Mouse (Mus musculus) heart, adult 2 months (tissue): ENCODE measurements at regions not wholly inside any gene's neighbourhood (a gene's known extent, or its start where the extent isn't known, plus 50 kb on each side); places are given as distances from the start of the nearest gene placed in this dataset.

Source experiments
- DNase-seq, 2 experiments: peaks; one replicate each; pipeline ENCODE4 v3.0.0; 2021
- H3K27ac ChIP-seq: fragments of 200-600 bp; 2 replicates; pipeline ENCODE4 v1.8.1; 2022
- H3K27me3 ChIP-seq: fragments of 200-500 bp; 2 replicates; pipeline ENCODE4 v1.6.1; 2012; ENCODE audit warnings: mild to moderate bottlenecking, low read length, inconsistent platforms, mixed read lengths; ENCODE audit not compliant: control insufficient read depth, insufficient read depth
- H3K36me3 ChIP-seq: fragments of 200-500 bp; 2 replicates; pipeline ENCODE4 v1.6.1; 2012; ENCODE audit warnings: low read length, inconsistent platforms; ENCODE audit not compliant: control insufficient read depth, insufficient read depth
- H3K4me1 ChIP-seq: fragments of 200-500 bp; 2 replicates; pipeline ENCODE4 v1.6.1; 2011; ENCODE audit warnings: low read length; ENCODE audit not compliant: control insufficient read depth, insufficient read depth
- H3K4me3 ChIP-seq: fragments of 200-600 bp; 2 replicates; pipeline ENCODE4 v1.8.1; 2022
- H3K79me2 ChIP-seq: fragments of 200-500 bp; replicated peaks from 2 replicates; pipeline ENCODE4 v1.6.1; 2012; ENCODE audit warnings: mild to moderate bottlenecking, inconsistent platforms, low read length, moderate library complexity, mixed read lengths; ENCODE audit not compliant: control insufficient read depth, insufficient read depth
- H3K9ac ChIP-seq: fragments of 200-500 bp; 2 replicates; pipeline ENCODE4 v1.6.1; 2012; ENCODE audit warnings: low read depth, mild to moderate bottlenecking, control low read depth, inconsistent platforms, low read length, mixed read lengths
- CTCF ChIP-seq: fragments of 200-600 bp; IDR thresholded peaks from 2 replicates; pipeline ENCODE4 v1.8.1; 2022; ENCODE audit warnings: antibody characterized with exemption, mild to moderate bottlenecking, moderate library complexity
- EP300 ChIP-seq: fragments of 200-500 bp; IDR thresholded peaks from 2 replicates; pipeline ENCODE4 v1.6.1; 2011; ENCODE audit warnings: low read depth, low read length, control low read depth; ENCODE audit not compliant: insufficient read depth
- POLR2A ChIP-seq: fragments of 200-500 bp; IDR thresholded peaks from 2 replicates; pipeline ENCODE4 v1.6.1; 2011; ENCODE audit warnings: mild to moderate bottlenecking, low read depth, low read length, control low read depth; ENCODE audit not compliant: insufficient read depth
- WGBS: fragments of 180-500 bp; shearing (Covaris S2); methylation state at CpG from one replicate; pipeline ENCODE4 v1.1.7; 2018; 5-methylcytosine and 5-hydroxymethylcytosine counted together
- intact Hi-C: fragments of 180-260 bp; cut with DNase I; formaldehyde crosslinking; loops from one replicate; pipeline ENCODE4 v1.15.1; 2025

DNA sequence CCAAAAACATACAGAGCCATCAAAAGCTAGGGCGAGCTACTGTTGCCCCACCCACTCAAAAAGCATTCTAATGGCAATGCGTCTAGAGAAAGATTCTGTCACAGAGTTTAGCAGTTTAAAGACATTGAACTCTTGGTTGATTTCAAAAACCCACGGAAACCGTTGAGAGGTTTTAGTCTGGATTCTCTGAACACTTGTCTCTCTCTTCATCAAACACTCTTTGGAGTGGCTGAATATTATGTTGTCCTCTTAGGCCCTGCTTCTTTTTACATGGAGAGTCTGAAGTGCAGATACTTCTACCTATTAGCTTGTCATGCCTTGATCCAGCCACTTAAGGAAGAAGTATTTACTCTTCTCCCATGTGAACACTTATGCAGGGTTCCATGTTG, 393.9 kb upstream of the Plscr5 start:
- Histone ChIP-seq H3K36me3 (no peaks in the 10 kb centered on the region), H3K27ac (no peak overlapping the region), H3K4me1 (no peaks in the 10 kb centered on the region), H3K9ac (no peak overlapping the region), H3K79me2 (no peaks in the 10 kb centered on the region), H3K27me3 (no peaks in the 10 kb centered on the region), H3K4me3 (no peak overlapping the region)
- WGBS: 71% methylated on average over 4 of the region's 4 CpGs
- TF ChIP-seq EP300 (no peak), POLR2A (no peak), CTCF (no peak)
- no peak for DNase-seq
- intact Hi-C loops: no loop called here

DNA sequence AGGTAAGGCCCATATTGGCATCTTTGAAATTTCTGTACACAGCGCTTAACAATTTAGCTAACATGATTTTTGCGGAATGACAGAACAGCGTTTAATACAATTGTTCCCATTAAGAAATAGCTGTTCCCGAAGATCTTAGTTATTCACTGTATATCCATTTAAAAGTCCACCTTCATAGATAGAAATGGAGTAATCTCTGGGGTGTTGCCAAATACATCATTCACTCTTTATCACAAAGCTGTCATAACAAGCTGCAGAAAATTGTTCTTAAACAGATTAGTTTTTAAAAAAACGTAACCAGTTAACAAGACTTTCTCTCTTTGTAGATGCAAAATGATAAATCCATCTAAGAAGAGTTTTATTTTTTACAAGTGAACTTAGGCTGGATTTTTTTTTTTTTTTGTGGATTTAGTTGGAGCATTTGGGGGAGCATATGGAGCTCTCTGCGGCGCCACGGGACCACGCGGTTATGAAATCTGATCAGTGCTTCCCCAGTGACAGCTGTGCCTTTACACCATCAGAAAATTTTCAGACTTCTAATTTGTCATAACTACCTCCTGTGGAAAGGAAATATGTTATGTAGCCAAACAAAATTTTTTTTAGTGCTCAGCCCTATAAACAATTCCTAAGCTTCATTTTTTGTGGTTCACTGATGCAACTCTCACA, 394.4 kb upstream of the Plscr5 start:
- Histone ChIP-seq H3K79me2 (no peaks in the 10 kb centered on the region), H3K27ac (no peak overlapping the region), H3K4me3 (no peak overlapping the region), H3K9ac (no peak overlapping the region), H3K4me1 (no peaks in the 10 kb centered on the region), H3K36me3 (no peaks in the 10 kb centered on the region), H3K27me3 (no peaks in the 10 kb centered on the region)
- WGBS: 83% methylated on average over 10 of the region's 10 CpGs
- DNase-seq: no peak
- no peak for TF ChIP-seq EP300
- TF ChIP-seq POLR2A: no peak
- TF ChIP-seq CTCF: no peak
- intact Hi-C loops: no loop called here

DNA sequence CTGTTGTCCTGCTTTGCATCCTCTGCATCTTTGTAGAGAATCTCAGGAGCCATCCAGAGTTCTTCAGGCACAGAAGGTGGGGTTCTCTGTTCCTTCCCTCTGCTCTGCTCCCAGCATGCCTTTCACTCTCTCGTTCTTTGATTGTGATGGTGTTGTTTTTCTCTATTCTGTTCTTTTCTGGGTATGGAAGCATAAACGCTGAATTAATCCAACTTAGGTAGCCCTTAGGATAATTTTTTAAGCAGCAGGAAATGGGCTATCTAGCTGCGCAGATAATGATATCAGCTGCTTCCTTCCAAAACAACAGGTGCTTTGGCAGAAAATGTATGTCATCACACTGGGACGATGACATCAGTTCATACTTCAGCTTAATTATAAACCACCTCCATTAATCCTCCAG, 395.8 kb upstream of the Plscr5 start:
- H3K27ac ChIP-seq: no peak overlapping the region
- intact Hi-C loops: no loop called here
- no peak for DNase-seq
- TF ChIP-seq CTCF (no peak), EP300 (no peak), POLR2A (no peak)
- H3K79me2 ChIP-seq: no peaks in the 10 kb centered on the region
- WGBS: 49% methylated on average over 4 of the region's 4 CpGs
- no peak overlapping the region for H3K9ac ChIP-seq
- no peaks in the 10 kb centered on the region for H3K4me1 ChIP-seq
- no peak overlapping the region for H3K4me3 ChIP-seq
- H3K36me3 ChIP-seq: no peaks in the 10 kb centered on the region
- no peaks in the 10 kb centered on the region for H3K27me3 ChIP-seq

GRCm38 (mm10) chr9:91752935-91753334, 387.3 kb upstream of the Zic1 start:
- H3K4me3 ChIP-seq: no peak overlapping the region
- H3K79me2 ChIP-seq: no peaks in the 10 kb centered on the region
- H3K27ac ChIP-seq: no peak overlapping the region
- 26% methylated on average over 1 of the region's 1 CpGs for WGBS
- intact Hi-C loops: no loop called here
- TF ChIP-seq CTCF (no peak), EP300 (no peak), POLR2A (no peak)
- DNase-seq: no peak
- H3K4me1 ChIP-seq: no peaks in the 10 kb centered on the region
- no peak overlapping the region for H3K9ac ChIP-seq
- no peaks in the 10 kb centered on the region for H3K27me3 ChIP-seq
- no peaks in the 10 kb centered on the region for H3K36me3 ChIP-seq

- DNase-seq: no peak
- H3K9ac ChIP-seq: no peak overlapping the region
- H3K4me3 ChIP-seq: no peak overlapping the region
- TF ChIP-seq POLR2A: no peak
- no peak for TF ChIP-seq CTCF
- H3K27ac ChIP-seq: no peak overlapping the region
- H3K36me3 ChIP-seq: no peaks in the 10 kb centered on the region
- H3K4me1 ChIP-seq: no peaks in the 10 kb centered on the region
- H3K27me3 ChIP-seq: no peaks in the 10 kb centered on the region
- intact Hi-C loops: no loop called here
- WGBS: 74% methylated on average over 5 of the region's 5 CpGs
- no peaks in the 10 kb centered on the region for H3K79me2 ChIP-seq
These were observed 345.5 kb upstream of the Zic1 start for GRCm38 (mm10) chr9:91711106-91711505.

- Histone ChIP-seq H3K4me1 (no peaks in the 10 kb centered on the region), H3K27ac (no peak overlapping the region), H3K36me3 (no peaks in the 10 kb centered on the region), H3K79me2 (no peaks in the 10 kb centered on the region), H3K4me3 (no peak overlapping the region), H3K27me3 (no peaks in the 10 kb centered on the region), H3K9ac (no peak overlapping the region)
- WGBS: 68% methylated on average over 6 of the region's 6 CpGs
- no peak for DNase-seq
- TF ChIP-seq POLR2A (no peak), CTCF (no peak), EP300 (no peak)
- intact Hi-C loops: no loop called here
These were observed 315.2 kb upstream of the Zic1 start for GRCm38 (mm10) chr9:91680859-91681258.
